Mouse (Mus musculus) regulatory T cell (primary cell): ENCODE data around the gene 4921511C20Rik.

Experiments
- in situ Hi-C: fragments of 300-600 bp; cut with MboI, MseI; formaldehyde crosslinking; loops from one replicate; pipeline ENCODE4 v1.15.1; 2025; ENCODE audit warnings: high pct_unique_total_duplicates

Gene 4921511C20Rik

DNA sequence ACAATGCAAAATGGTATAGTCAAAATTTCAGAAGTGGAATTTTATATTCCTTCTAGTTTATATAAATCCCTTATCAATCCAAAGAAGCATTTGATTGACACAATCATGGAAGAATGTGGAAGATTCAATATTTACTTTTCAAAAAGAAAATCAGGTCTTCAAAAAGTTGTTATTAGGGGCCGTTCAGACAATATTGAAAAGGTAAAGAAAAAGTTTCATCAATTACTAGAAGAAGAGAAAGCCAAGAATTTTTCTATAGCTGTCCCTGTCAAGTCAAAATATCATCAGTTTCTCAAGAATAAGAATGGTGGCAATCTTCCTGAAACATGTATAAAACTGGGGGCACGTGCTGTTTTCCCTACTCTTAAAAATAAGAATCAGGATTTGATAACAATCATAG is at the start of gene 4921511C20Rik:
Gene 4921511C20Rik, plus strand, starts transcription at position 301 of the 400 bp plus-strand sequence.
- in situ Hi-C loops = no loop called here
